Mouse (Mus musculus) lung, postnatal 4 days (tissue): ENCODE data around the gene Grpel1.

Experiments
- DNase-seq, 2 experiments: peaks; one replicate each; pipeline ENCODE4 v3.0.0; 2021

The Grpel1 gene

GRCm38 (mm10) chr5:36515558-36515957 is 50.8 kb downstream of the Grpel1 start:
- no peak for DNase-seq

DNA sequence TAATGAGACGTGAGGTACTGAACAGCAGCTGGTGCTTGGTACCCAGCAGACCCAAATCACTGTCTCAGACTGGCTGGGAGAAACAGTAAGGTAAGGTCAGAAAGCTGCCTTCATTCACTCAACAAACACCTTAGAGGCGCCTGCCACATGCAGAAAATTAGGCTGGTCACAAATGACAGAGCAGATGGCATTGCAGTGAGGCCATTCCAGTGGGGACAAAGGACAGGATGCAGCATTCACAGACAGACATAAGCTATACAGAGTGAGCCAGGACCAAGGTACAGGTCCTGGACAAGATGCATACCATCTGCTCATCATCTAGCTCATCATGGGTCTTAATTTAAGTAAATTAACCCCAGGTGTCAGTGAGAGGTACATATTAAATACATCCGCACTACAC is 52.8 kb downstream of the Grpel1 start:
- DNase-seq, result no peak

DNA sequence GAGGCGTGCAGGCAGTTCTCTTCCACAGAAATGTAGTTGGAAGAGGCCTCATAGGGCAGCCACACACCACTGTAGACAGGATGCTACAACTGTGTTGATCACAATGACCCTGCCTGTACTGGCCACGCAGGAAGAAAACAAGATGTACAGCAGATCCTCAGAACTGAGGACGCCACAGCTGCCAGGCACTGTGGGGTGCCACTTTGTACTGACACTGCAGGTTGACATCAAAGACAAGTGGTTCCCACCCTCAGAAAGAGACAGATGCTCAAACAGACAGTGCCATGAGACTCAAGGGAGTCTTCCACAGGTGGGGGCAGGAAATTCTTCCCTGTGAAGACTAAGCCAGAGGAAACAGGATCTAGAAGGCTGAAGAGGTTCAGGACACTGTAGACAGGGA is 55.0 kb downstream of the Grpel1 start:
- DNase-seq, result no peak

- DNase-seq, result peak; percentile 11 to 50
Observed at GRCm38 (mm10) chr5:36522782-36523181, 58.0 kb downstream of the Grpel1 start.

DNA sequence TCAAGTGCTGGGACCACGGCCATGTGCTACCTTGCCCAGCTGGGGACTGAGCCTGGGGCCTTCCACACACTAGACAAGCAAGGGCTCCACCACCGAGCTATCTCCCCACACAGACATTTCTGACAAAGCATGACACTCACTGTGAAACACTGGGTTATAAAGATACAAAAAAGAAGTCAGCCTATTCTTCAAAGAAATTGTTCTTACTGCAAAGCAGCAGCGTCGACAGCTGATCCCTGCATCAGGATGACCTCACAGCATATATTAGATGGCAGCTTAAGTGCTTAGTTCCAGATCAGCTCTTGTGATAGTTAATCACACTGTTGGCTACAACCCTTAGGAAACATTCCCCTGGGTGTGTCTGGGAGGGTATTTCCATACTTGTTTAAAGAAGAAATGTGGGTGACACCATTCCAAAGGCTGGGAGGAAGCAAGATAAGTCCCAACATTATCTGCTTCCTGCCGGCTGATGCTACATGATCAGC is 58.5 kb downstream of the Grpel1 start:
- no peak for DNase-seq
